25 mouse cellular contexts compared by ENCODE assay signal in genomic region chr5:104538612-104539011, GRCm38 (mm10). TPM values are rescaled to one million over a fixed set of nuclear protein-coding genes. Genes with fewer than 3 reads are reported as not detected.
DNase-seq lines count a peak whose midpoint lies in the region; ATAC-seq and TF ChIP-seq lines count a peak whose summit lies in the region.
"Had no signal": no experiment of that assay in that cellular context is flagged by ENCODE, and none has a peak within 500 bp of the region (broad histone marks: within the 10 kb centered on the region; RNA-seq: fewer than 3 reads in every experiment).

No protein-coding gene starts in this region.

- H3K36me3 ChIP-seq in liver, adult 2 months (ENCODE audit: control insufficient read depth, insufficient read depth, low read length): peaks cover 39% of the 10 kb centered on the region

- ATAC-seq in frontal cortex, adult (ENCODE audit: low TSS enrichment): peak; percentile 62
- ATAC-seq: intestine, postnatal 0 days; liver, postnatal 0 days; Patski had no signal

- 100% methylated on average over 1 of the region's 1 CpGs for WGBS in liver, adult 2 months

- TF ChIP-seq POLR2A in liver, adult 2 months (IDR thresholded peaks at IDR 0.05; ENCODE audit: extremely low read depth, insufficient read depth, low read length): no peak

- no peak overlapping the region for H3K9ac ChIP-seq in liver, adult 2 months (ENCODE audit: low read depth, low read length)
- H3K9ac ChIP-seq: liver, postnatal 0 days; midbrain, embryonic 12.5 days; neural tube, embryonic 12.5 days had no signal

- H3K4me3 ChIP-seq in liver, adult 2 months (ENCODE audit: insufficient read depth, low read depth, low read length): no peak overlapping the region
- H3K4me3 ChIP-seq: hindbrain, embryonic 10.5 days; megakaryocyte, embryonic 14.5 days; midbrain, embryonic 12.5 days; myocyte; neural tube, embryonic 12.5 days had no signal

- H3K4me1 ChIP-seq in liver, adult 2 months (ENCODE audit: control insufficient read depth, insufficient read depth, low read length): no peaks in the 10 kb centered on the region
- H3K4me1 ChIP-seq: hindbrain, embryonic 10.5 days; megakaryocyte, embryonic 14.5 days; midbrain, embryonic 12.5 days; neural tube, embryonic 12.5 days had no signal

- no peak for TF ChIP-seq CTCF in liver, adult 2 months (IDR thresholded peaks at IDR 0.05; ENCODE audit: low read depth, low read length)

- DNase-seq in cerebellum, adult 11-12 months: peak; percentile 4
- no peak for DNase-seq in cerebellum, adult 8-10 months
- no peak for DNase-seq in frontal cortex, postnatal 10 days (ENCODE audit: low spot score in 2 of 2)
- DNase-seq in liver, adult 2 months (ENCODE audit: extremely low read depth, low read depth, low spot score): peak; percentile 25
- no peak for DNase-seq in liver
- peak; percentile 12 for DNase-seq in telencephalon, adult 2 months (ENCODE audit: low read depth, low spot score)
- no peak for DNase-seq in B cell, adult 2 months
- DNase-seq: gastrocnemius, postnatal 14 days; heart, postnatal 14 days; kidney, postnatal 14 days; layer of hippocampus, postnatal 36 days; liver, postnatal 0 days; lung, postnatal 4 days; right cerebral cortex, adult 18-20 months; spleen, adult 18-20 months; thymus, adult 18-20 months; thymus, postnatal 25 days had no signal

- H3K79me2 ChIP-seq in liver, adult 2 months (ENCODE audit: control insufficient read depth, insufficient read depth, low read length): no peaks in the 10 kb centered on the region

- no peaks in the 10 kb centered on the region for H3K27me3 ChIP-seq in liver, adult 2 months (ENCODE audit: control insufficient read depth, insufficient read depth, low read length)
- H3K27me3 ChIP-seq: megakaryocyte, embryonic 14.5 days; midbrain, embryonic 12.5 days; neural tube, embryonic 12.5 days; Patski had no signal

- H3K27ac ChIP-seq in liver, adult 2 months (replicated peaks; ENCODE audit: insufficient read depth, low read depth, low read length): no peak overlapping the region
- H3K27ac ChIP-seq: hindbrain, embryonic 10.5 days; midbrain, embryonic 12.5 days; neural tube, embryonic 12.5 days had no signal

RNA-seq across cellular contexts. Expression of gene BC005561, which starts 30.5 kb away (rescaled TPM):
- total RNA-seq in liver, adult 2 months (2014; rRNA removed): 6.7 and 7.5 TPM in 2 replicates
- 1.1 and 1.4 TPM in 2 replicates for polyA plus RNA-seq in liver, adult 2 months (2012; rRNA removed)

Comparison
In these comparisons a context has a peak if more than half of its experiments do, and no peak if none do; other contexts are left out.
1. DNase-seq: peak in cerebellum, adult 11-12 months (single experiment), liver, adult 2 months (single experiment) and telencephalon, adult 2 months (single experiment); none in cerebellum, adult 8-10 months (single experiment), frontal cortex, postnatal 10 days (0 of 2), liver (single experiment) and B cell, adult 2 months (0 of 2).